Mouse (Mus musculus): Measurements from ENCODE around the gene Kcnb1. TPM values are rescaled to one million over a fixed set of nuclear protein-coding genes. Genes with fewer than 3 reads are reported as not detected.
"Not testable (repeated sequence)": the region's sequence is repeated elsewhere in the genome, so short reads cannot be mapped to it uniquely, and the experiment has no call there.

Gene Kcnb1
- total and polyA plus RNA-seq, 3 experiments = 9.4 to 21.7 (median 14.8) TPM

- DNase-seq = not testable (repeated sequence)
Measured at GRCm38 (mm10) chr2:167204686-167205085, 14.7 kb upstream of the Kcnb1 start.

- DNase-seq = no peak
Measured at GRCm38 (mm10) chr2:167203505-167204166, 13.7 kb upstream of the Kcnb1 start.

GRCm38 (mm10) chr2:167201463-167202291, 11.7 kb upstream of the Kcnb1 start:
- DNase-seq = peak; percentile 55

GRCm38 (mm10) chr2:167198660-167199427, 8.9 kb upstream of the Kcnb1 start:
- no peak for DNase-seq

- DNase-seq = no peak
Measured at GRCm38 (mm10) chr2:167193361-167193760, 3.4 kb upstream of the Kcnb1 start.

- DNase-seq = peak; percentile 62
Measured at GRCm38 (mm10) chr2:167189291-167190075, 472 bp downstream of the Kcnb1 start.

GRCm38 (mm10) chr2:167188315-167189207, 1.4 kb downstream of the Kcnb1 start:
- peak; percentile 93 for DNase-seq

- no peak for DNase-seq
Measured at GRCm38 (mm10) chr2:167187119-167187518, 2.8 kb downstream of the Kcnb1 start.

- no peak for DNase-seq
Measured at GRCm38 (mm10) chr2:167186544-167186943, 3.4 kb downstream of the Kcnb1 start.

GRCm38 (mm10) chr2:167186003-167186402, 4.0 kb downstream of the Kcnb1 start:
- no peak for DNase-seq

GRCm38 (mm10) chr2:167185432-167185831, 4.5 kb downstream of the Kcnb1 start:
- DNase-seq = no peak

GRCm38 (mm10) chr2:167181662-167182389, 8.1 kb downstream of the Kcnb1 start:
- DNase-seq = no peak

GRCm38 (mm10) chr2:167181096-167181495, 8.9 kb downstream of the Kcnb1 start:
- no peak for DNase-seq

GRCm38 (mm10) chr2:167179301-167179700, 10.7 kb downstream of the Kcnb1 start:
- no peak for DNase-seq

- DNase-seq = no peak
Measured at GRCm38 (mm10) chr2:167177231-167177641, 12.7 kb downstream of the Kcnb1 start.

- DNase-seq = no peak
Measured at GRCm38 (mm10) chr2:167175284-167175683, 14.7 kb downstream of the Kcnb1 start.

GRCm38 (mm10) chr2:167173051-167173875, 16.7 kb downstream of the Kcnb1 start:
- DNase-seq = peak; percentile 24

GRCm38 (mm10) chr2:167167515-167168212, 22.3 kb downstream of the Kcnb1 start:
- peak; percentile 36 for DNase-seq

Data from adrenal gland, adult 2 months (tissue).